Mouse (Mus musculus): ENCODE results near the gene Prim2. TPM values are rescaled to one million over a fixed set of nuclear protein-coding genes. Genes with fewer than 3 reads are reported as not detected.
A peak's percentile ranks its signal among the peaks of the same experiment; 100 is the strongest.
"Not testable (repeated sequence)": the region's sequence is repeated elsewhere in the genome, so short reads cannot be mapped to it uniquely, and the experiment has no call there.

Prim2 gene
- polyA plus RNA-seq, 1 experiment from 2014 or later = 40.7 TPM

GRCm38 (mm10) chr1:33631002-33631618 is 38.5 kb downstream of the Prim2 start:
- H3K9ac ChIP-seq (replicated peaks; ENCODE audit: low read depth, low read length); H3K4me3 ChIP-seq (ENCODE audit: low read depth, low read length); H3K27me3 ChIP-seq (ENCODE audit: control insufficient read depth, insufficient read depth, low read length); H3K9me3 ChIP-seq (ENCODE audit: control insufficient read depth, low read depth, low read length); ATAC-seq (ENCODE audit: insufficient number of reproducible peaks, insufficient read depth, low FRiP score, low read depth); H3K4me1 ChIP-seq (ENCODE audit: control insufficient read depth, insufficient read depth, low read length); H3K27ac ChIP-seq (ENCODE audit: low read length); H3K4me2 ChIP-seq (replicated peaks; ENCODE audit: low read depth, low read length): not testable (repeated sequence)
- 96% methylated on average over 1 of the region's 1 CpGs for WGBS
- H3K36me3 ChIP-seq (ENCODE audit: control insufficient read depth, insufficient read depth, low read length) = peaks cover 12% of the 10 kb centered on the region

GRCm38 (mm10) chr1:33627803-33628202 is 41.8 kb downstream of the Prim2 start:
- Histone ChIP-seq H3K27ac (ENCODE audit: low read length) (no peak overlapping the region), H3K9ac (replicated peaks; ENCODE audit: low read depth, low read length) (no peak overlapping the region), H3K4me2 (replicated peaks; ENCODE audit: low read depth, low read length) (no peak overlapping the region), H3K9me3 (ENCODE audit: control insufficient read depth, low read depth, low read length) (no peaks in the 10 kb centered on the region), H3K4me1 (ENCODE audit: control insufficient read depth, insufficient read depth, low read length) (no peaks in the 10 kb centered on the region), H3K4me3 (ENCODE audit: low read depth, low read length) (no peak overlapping the region), H3K27me3 (ENCODE audit: control insufficient read depth, insufficient read depth, low read length) (no peaks in the 10 kb centered on the region), H3K36me3 (ENCODE audit: control insufficient read depth, insufficient read depth, low read length) (peaks cover 12% of the 10 kb centered on the region)
- WGBS = 74% methylated on average over 6 of the region's 6 CpGs
- no peak for ATAC-seq (ENCODE audit: insufficient number of reproducible peaks, insufficient read depth, low FRiP score, low read depth)

DNA sequence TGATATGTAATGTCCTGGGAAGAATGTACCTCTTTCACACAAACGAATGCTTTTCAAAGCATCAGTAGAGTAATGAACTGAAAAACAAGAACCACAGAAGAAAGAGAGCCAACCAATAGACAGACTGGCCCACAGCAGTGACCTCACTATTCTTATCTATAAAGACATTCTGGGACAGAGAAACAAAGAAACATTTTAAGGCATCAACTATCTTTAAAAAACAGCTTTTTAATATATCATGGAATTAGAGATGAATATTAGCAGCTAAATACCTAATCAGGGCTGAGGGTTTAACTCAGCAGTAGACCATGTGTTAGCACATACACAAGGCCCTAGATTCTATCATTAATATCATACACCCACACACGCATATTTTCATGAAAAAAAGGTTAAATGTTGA is 42.5 kb downstream of the Prim2 start:
- no peaks in the 10 kb centered on the region for H3K4me1 ChIP-seq (ENCODE audit: control insufficient read depth, insufficient read depth, low read length)
- no peak overlapping the region for H3K4me2 ChIP-seq (replicated peaks; ENCODE audit: low read depth, low read length)
- H3K9ac ChIP-seq (replicated peaks; ENCODE audit: low read depth, low read length) = no peak overlapping the region
- peaks cover 12% of the 10 kb centered on the region for H3K36me3 ChIP-seq (ENCODE audit: control insufficient read depth, insufficient read depth, low read length)
- H3K4me3 ChIP-seq (ENCODE audit: low read depth, low read length) = no peak overlapping the region
- 92% methylated on average over 2 of the region's 2 CpGs for WGBS
- H3K27ac ChIP-seq (ENCODE audit: low read length) = no peak overlapping the region
- no peaks in the 10 kb centered on the region for H3K9me3 ChIP-seq (ENCODE audit: control insufficient read depth, low read depth, low read length)
- no peak for ATAC-seq (ENCODE audit: insufficient number of reproducible peaks, insufficient read depth, low FRiP score, low read depth)
- H3K27me3 ChIP-seq (ENCODE audit: control insufficient read depth, insufficient read depth, low read length) = no peaks in the 10 kb centered on the region

GRCm38 (mm10) chr1:33624900-33625299 is 44.7 kb downstream of the Prim2 start:
- 0 out of 2 replicates have a peak, but pooled peaks have one; percentile 49 for ATAC-seq (ENCODE audit: insufficient number of reproducible peaks, insufficient read depth, low FRiP score, low read depth)
- 94% methylated on average over 6 of the region's 6 CpGs for WGBS
- Histone ChIP-seq H3K9me3 (ENCODE audit: control insufficient read depth, low read depth, low read length) (no peaks in the 10 kb centered on the region), H3K27me3 (ENCODE audit: control insufficient read depth, insufficient read depth, low read length) (no peaks in the 10 kb centered on the region), H3K27ac (ENCODE audit: low read length) (no peak overlapping the region), H3K9ac (replicated peaks; ENCODE audit: low read depth, low read length) (no peak overlapping the region), H3K4me2 (replicated peaks; ENCODE audit: low read depth, low read length) (no peak overlapping the region), H3K36me3 (ENCODE audit: control insufficient read depth, insufficient read depth, low read length) (peaks cover 8% of the 10 kb centered on the region; the same call in 1 of the 2 replicates), H3K4me1 (ENCODE audit: control insufficient read depth, insufficient read depth, low read length) (no peaks in the 10 kb centered on the region), H3K4me3 (ENCODE audit: low read depth, low read length) (no peak overlapping the region)

DNA sequence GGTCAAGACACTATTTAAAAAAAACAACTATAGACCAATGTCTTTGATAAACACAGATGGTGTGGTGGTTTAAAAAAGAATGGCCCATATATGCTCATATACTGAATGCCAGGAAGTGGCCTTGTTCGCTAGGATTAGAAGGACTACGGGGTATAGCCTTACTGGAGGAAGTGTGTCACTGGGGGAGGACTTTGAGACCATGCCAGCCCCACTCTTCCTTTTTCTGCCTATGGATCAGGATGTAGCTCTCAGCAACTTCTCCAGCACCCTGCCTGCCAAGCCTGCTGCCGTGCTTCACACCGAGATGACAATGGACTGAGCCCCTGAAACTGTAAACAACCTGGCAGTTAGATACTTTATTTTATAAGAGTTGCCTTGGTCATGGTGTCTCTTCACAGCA is 45.2 kb downstream of the Prim2 start:
- Histone ChIP-seq H3K27me3 (ENCODE audit: control insufficient read depth, insufficient read depth, low read length) (no peaks in the 10 kb centered on the region), H3K4me3 (ENCODE audit: low read depth, low read length) (no peak overlapping the region), H3K4me2 (replicated peaks; ENCODE audit: low read depth, low read length) (no peak overlapping the region), H3K4me1 (ENCODE audit: control insufficient read depth, insufficient read depth, low read length) (no peaks in the 10 kb centered on the region), H3K36me3 (ENCODE audit: control insufficient read depth, insufficient read depth, low read length) (peaks cover 4% of the 10 kb centered on the region; the same call in 1 of the 2 replicates), H3K9me3 (ENCODE audit: control insufficient read depth, low read depth, low read length) (no peaks in the 10 kb centered on the region), H3K27ac (ENCODE audit: low read length) (no peak overlapping the region), H3K9ac (replicated peaks; ENCODE audit: low read depth, low read length) (no peak overlapping the region)
- no peak for ATAC-seq (ENCODE audit: insufficient number of reproducible peaks, insufficient read depth, low FRiP score, low read depth)
- WGBS = 78% methylated on average over 4 of the region's 4 CpGs

DNA sequence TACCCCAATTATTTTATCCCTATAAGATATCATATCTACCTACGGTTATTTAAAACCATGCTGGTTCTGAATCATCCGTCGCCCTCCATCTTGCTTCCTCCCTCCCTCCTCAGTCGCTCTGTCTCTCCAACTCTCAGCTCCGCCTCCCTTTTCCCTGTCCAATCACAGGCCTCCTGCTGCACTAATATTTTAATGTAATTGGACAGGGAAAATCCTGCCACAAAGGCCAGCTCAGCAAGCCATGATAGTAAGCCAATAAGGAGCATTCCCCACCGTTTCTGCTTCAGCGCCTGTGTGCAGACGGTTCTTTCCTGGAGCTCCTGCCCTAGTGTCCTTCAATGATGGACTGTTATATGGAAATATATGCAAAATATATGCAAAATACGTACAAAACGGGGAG is 47.8 kb downstream of the Prim2 start:
- Histone ChIP-seq H3K9me3 (ENCODE audit: control insufficient read depth, low read depth, low read length) (no peaks in the 10 kb centered on the region), H3K27me3 (ENCODE audit: control insufficient read depth, insufficient read depth, low read length) (no peaks in the 10 kb centered on the region), H3K27ac (ENCODE audit: low read length) (no peak overlapping the region), H3K9ac (replicated peaks; ENCODE audit: low read depth, low read length) (no peak overlapping the region), H3K4me1 (ENCODE audit: control insufficient read depth, insufficient read depth, low read length) (no peaks in the 10 kb centered on the region), H3K36me3 (ENCODE audit: control insufficient read depth, insufficient read depth, low read length) (no peaks in the 10 kb centered on the region), H3K4me3 (ENCODE audit: low read depth, low read length) (no peak overlapping the region), H3K4me2 (replicated peaks; ENCODE audit: low read depth, low read length) (no peak overlapping the region)
- 92% methylated on average over 10 of the region's 10 CpGs for WGBS
- ATAC-seq (ENCODE audit: insufficient number of reproducible peaks, insufficient read depth, low FRiP score, low read depth) = no peak

DNA sequence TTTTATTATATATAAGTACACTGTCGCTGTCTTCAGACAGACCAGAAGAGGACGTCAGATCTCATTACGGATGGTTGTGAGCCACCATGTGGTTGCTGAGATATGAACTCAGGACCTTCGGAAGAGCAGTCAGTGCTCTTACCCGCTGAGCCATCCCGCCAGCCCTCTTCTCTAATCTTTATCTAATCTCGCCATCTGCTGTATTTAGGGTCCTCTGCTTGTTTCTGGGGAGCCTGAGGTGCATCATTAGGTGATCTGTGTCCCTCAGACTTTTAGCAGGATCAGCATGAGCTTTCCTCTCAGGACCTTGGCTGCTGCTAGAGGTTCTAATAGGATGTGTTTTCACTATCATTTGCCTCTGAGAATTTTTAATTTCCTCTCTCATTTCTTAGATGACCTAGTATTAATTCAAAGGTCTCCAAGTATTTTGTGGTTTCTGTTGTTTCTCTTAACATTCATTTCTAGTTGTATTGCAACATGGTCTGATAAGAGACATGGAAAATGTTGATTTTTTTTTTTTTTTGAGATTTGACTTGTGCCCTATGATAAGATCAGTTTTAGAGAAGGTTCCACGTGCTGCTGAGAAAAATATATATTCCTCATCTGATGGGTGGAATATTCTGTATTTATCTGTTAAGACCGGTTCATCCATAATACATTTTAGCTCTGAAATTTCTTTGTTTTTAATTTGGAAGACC is 49.4 kb downstream of the Prim2 start:
- Histone ChIP-seq H3K9me3 (ENCODE audit: control insufficient read depth, low read depth, low read length) (no peaks in the 10 kb centered on the region), H3K4me3 (ENCODE audit: low read depth, low read length) (no peak overlapping the region), H3K9ac (replicated peaks; ENCODE audit: low read depth, low read length) (no peak overlapping the region), H3K4me2 (replicated peaks; ENCODE audit: low read depth, low read length) (no peak overlapping the region), H3K27me3 (ENCODE audit: control insufficient read depth, insufficient read depth, low read length) (no peaks in the 10 kb centered on the region), H3K27ac (ENCODE audit: low read length) (no peak overlapping the region), H3K36me3 (ENCODE audit: control insufficient read depth, insufficient read depth, low read length) (no peaks in the 10 kb centered on the region), H3K4me1 (ENCODE audit: control insufficient read depth, insufficient read depth, low read length) (no peaks in the 10 kb centered on the region)
- no peak for ATAC-seq (ENCODE audit: insufficient number of reproducible peaks, insufficient read depth, low FRiP score, low read depth)
- 89% methylated on average over 9 of the region's 9 CpGs for WGBS

DNA sequence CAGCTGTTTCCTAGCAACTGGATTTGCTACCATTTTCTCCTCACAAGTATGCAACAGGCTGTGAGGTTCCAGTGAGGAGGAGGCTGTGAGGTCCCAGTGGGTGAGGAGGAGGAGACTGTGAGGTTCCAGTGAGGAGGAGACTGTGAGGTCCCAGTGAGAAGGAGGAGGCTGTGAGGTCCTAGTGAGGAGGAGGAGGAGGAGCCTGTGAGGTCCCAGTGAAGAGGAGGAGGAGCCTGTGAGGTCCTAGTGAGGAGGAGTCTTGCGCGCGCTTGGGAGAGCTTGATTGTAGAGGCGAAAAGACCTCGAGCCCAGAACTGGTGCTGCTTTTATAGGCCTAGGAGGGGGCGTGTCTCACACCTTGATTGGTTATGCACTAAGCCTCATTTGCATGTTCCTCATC is 53.0 kb downstream of the Prim2 start:
- 95% methylated on average over 5 of the region's 6 CpGs for WGBS
- H3K9me3 ChIP-seq (ENCODE audit: control insufficient read depth, low read depth, low read length); H3K9ac ChIP-seq (replicated peaks; ENCODE audit: low read depth, low read length); H3K27me3 ChIP-seq (ENCODE audit: control insufficient read depth, insufficient read depth, low read length); H3K36me3 ChIP-seq (ENCODE audit: control insufficient read depth, insufficient read depth, low read length); H3K27ac ChIP-seq (ENCODE audit: low read length); H3K4me2 ChIP-seq (replicated peaks; ENCODE audit: low read depth, low read length); H3K4me1 ChIP-seq (ENCODE audit: control insufficient read depth, insufficient read depth, low read length); ATAC-seq (ENCODE audit: insufficient number of reproducible peaks, insufficient read depth, low FRiP score, low read depth); H3K4me3 ChIP-seq (ENCODE audit: low read depth, low read length): not testable (repeated sequence)
